ENCODE assay signal across 19 mouse cellular contexts in the genomic region with DNA sequence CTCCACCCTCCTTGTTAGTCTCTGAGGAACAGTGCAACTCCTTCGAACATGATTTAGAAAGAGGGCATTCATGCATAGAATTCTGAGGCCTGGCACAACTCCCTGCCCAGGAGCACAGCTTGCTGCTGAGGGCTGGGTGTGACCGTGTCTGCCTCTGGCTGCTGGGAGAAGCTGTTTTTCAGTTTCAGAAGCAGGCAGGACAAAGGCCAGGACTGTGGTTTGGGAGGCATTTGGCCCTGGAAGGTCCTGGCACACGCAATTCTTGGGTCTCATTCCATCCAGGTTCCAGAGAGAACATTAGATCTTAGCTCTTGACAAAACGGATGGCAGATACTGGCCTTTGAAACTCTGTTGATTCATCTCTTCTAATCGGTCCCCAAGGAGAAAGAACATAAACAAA. TPM values are rescaled to one million over a fixed set of nuclear protein-coding genes. Genes with fewer than 3 reads are reported as not detected.
DNase-seq lines count a peak whose midpoint lies in the region; ATAC-seq and TF ChIP-seq lines count a peak whose summit lies in the region.
"Had no signal": no experiment of that assay in that cellular context is flagged by ENCODE, and none has a peak within 500 bp of the region (broad histone marks: within the 10 kb centered on the region; RNA-seq: fewer than 3 reads in every experiment).

No protein-coding gene starts in this region.

- peak; percentile 91 for DNase-seq in kidney, adult 2 months
- DNase-seq in MN1 (ENCODE audit: low spot score): peak; percentile 56
- DNase-seq in adipocyte (ENCODE audit: low spot score): peak; percentile 78
- peak; percentile 43 for DNase-seq in kidney, postnatal 10 days
- no peak for DNase-seq in layer of hippocampus, adult 18-20 months (ENCODE audit: low spot score in 2 of 2)
- DNase-seq in thymus, postnatal 10 days (ENCODE audit: low spot score in 2 of 2): no peak
- DNase-seq: cerebellum, postnatal 14 days; forebrain, postnatal 0 days; gastrocnemius, postnatal 36 days; heart, postnatal 14 days; lung, postnatal 4 days; right cerebral cortex, postnatal 25 days had no signal

- no peaks in the 10 kb centered on the region for H3K27me3 ChIP-seq in kidney, adult 2 months (replicated peaks; ENCODE audit: control insufficient read depth, insufficient read depth, low read length)
- no peaks in the 10 kb centered on the region for H3K27me3 ChIP-seq in kidney, embryonic 16.5 days (ENCODE audit: insufficient read depth, low read length)
- H3K27me3 ChIP-seq: hindbrain, embryonic 15.5 days; midbrain, embryonic 12.5 days had no signal

- no peaks in the 10 kb centered on the region for H3K36me3 ChIP-seq in kidney, adult 2 months (ENCODE audit: control insufficient read depth, insufficient read depth, low read length)
- peaks cover 60% of the 10 kb centered on the region for H3K36me3 ChIP-seq in kidney, embryonic 16.5 days (ENCODE audit: insufficient read depth, low read length)

- ATAC-seq in kidney, embryonic 16.5 days (ENCODE audit: low FRiP score, low TSS enrichment): no peak
- ATAC-seq: forebrain, postnatal 0 days; intestine, postnatal 0 days had no signal

- peaks cover 18% of the 10 kb centered on the region; the same call in 1 of the 2 replicates for H3K4me1 ChIP-seq in kidney, adult 2 months (ENCODE audit: control insufficient read depth, insufficient read depth, low read length)
- H3K4me1 ChIP-seq in kidney, embryonic 16.5 days (ENCODE audit: insufficient read depth, low read length): no peaks in the 10 kb centered on the region
- H3K4me1 ChIP-seq: hindbrain, embryonic 15.5 days; midbrain, embryonic 12.5 days had no signal

- no peaks in the 10 kb centered on the region for H3K9me3 ChIP-seq in kidney, embryonic 16.5 days (ENCODE audit: low read length)
- H3K9me3 ChIP-seq: heart, embryonic 10.5 days; hindbrain, embryonic 15.5 days; midbrain, embryonic 12.5 days had no signal

- no peak overlapping the region for H3K4me3 ChIP-seq in kidney, adult 2 months (ENCODE audit: insufficient read depth, low read depth, low read length)
- no peak overlapping the region for H3K4me3 ChIP-seq in kidney, embryonic 16.5 days (ENCODE audit: low read length)
- H3K4me3 ChIP-seq: erythroblast, embryonic 14.5 days; heart, embryonic 10.5 days; hindbrain, embryonic 15.5 days; midbrain, embryonic 12.5 days; myocyte had no signal

- TF ChIP-seq CTCF in kidney, adult 2 months (conservative IDR thresholded peaks at IDR 0.05; ENCODE audit: insufficient read depth, insufficient read length, low read depth, low read length): no peak

- TF ChIP-seq POLR2A in kidney, adult 2 months (IDR thresholded peaks at IDR 0.05; ENCODE audit: low read depth, low read length): no peak

- H3K27ac ChIP-seq in kidney, adult 2 months (ENCODE audit: insufficient read depth, low read depth, low read length): no peak overlapping the region; the same call in 1 of the 2 replicates
- H3K27ac ChIP-seq in kidney, embryonic 16.5 days (ENCODE audit: low read length): no peak overlapping the region
- H3K27ac ChIP-seq: heart, embryonic 10.5 days; hindbrain, embryonic 15.5 days; midbrain, embryonic 12.5 days had no signal

- 30% methylated on average over 5 of the region's 5 CpGs for WGBS in kidney, adult 2 months
- 46% methylated on average over 5 of the region's 5 CpGs for WGBS in kidney, embryonic 16.5 days

- H3K4me2 ChIP-seq in kidney, embryonic 16.5 days (replicated peaks; ENCODE audit: low read depth, low read length): no peak overlapping the region
- H3K4me2 ChIP-seq: hindbrain, embryonic 15.5 days; midbrain, embryonic 12.5 days had no signal

- H3K9ac ChIP-seq in kidney, embryonic 16.5 days (replicated peaks; ENCODE audit: low read length): no peak overlapping the region
- H3K9ac ChIP-seq: forebrain, postnatal 0 days; hindbrain, embryonic 15.5 days; midbrain, embryonic 12.5 days had no signal

RNA-seq across cellular contexts. Expression of gene Tmem258, which starts 8.6 kb away (rescaled TPM):
- 123 and 135 TPM in 2 replicates for polyA plus RNA-seq in kidney, adult 2 months (2012; rRNA removed)
- polyA plus RNA-seq in kidney, embryonic 16.5 days (2015; fragmentation: Nextera tagmentation; extraction: Ambion mirVana): 430 and 433 TPM in 2 replicates
- total RNA-seq in layer of hippocampus, adult 18-20 months (2021): 10 to 100 TPM; 81.9 to 84.8 TPM

RNA-seq across cellular contexts. Expression of gene Fen1, which starts 8.7 kb away (rescaled TPM):
- 4.8 and 4.9 TPM in 2 replicates for polyA plus RNA-seq in kidney, adult 2 months (2012; rRNA removed)
- polyA plus RNA-seq in kidney, embryonic 16.5 days (2015; fragmentation: Nextera tagmentation; extraction: Ambion mirVana): 103 and 107 TPM in 2 replicates
- total RNA-seq in layer of hippocampus, adult 18-20 months (2021): 10 to 100 TPM in 1 of 2 experiments, 1 to 10 TPM in 1; 9.5 to 10.7 TPM

RNA-seq across cellular contexts. Expression of gene Fads1, which starts 12.6 kb away (rescaled TPM):
- 87.4 and 88.4 TPM in 2 replicates for polyA plus RNA-seq in kidney, adult 2 months (2012; rRNA removed)
- 95.4 and 100 TPM in 2 replicates for polyA plus RNA-seq in kidney, embryonic 16.5 days (2015; fragmentation: Nextera tagmentation; extraction: Ambion mirVana)
- 100 to 1,000 TPM; 187 to 200 TPM for total RNA-seq in layer of hippocampus, adult 18-20 months (2021)

RNA-seq across cellular contexts. Expression of gene Myrf, which starts 45.3 kb away (rescaled TPM):
- polyA plus RNA-seq in kidney, adult 2 months (2012; rRNA removed): 18.8 and 24.5 TPM in 2 replicates
- 3.9 and 4.2 TPM in 2 replicates for polyA plus RNA-seq in kidney, embryonic 16.5 days (2015; fragmentation: Nextera tagmentation; extraction: Ambion mirVana)
- 10 to 100 TPM; 31.9 to 33.9 TPM for total RNA-seq in layer of hippocampus, adult 18-20 months (2021)

Comparison
In these comparisons a context has a peak if more than half of its experiments do, and no peak if none do; other contexts are left out.
1. RNA of gene Fen1, which starts 8.7 kb away (polyA plus RNA-seq): 103 to 107 TPM in kidney, embryonic 16.5 days; 4.8 to 4.9 TPM in kidney, adult 2 months; every median in the first group is over 10 times any median in the second.
2. DNase-seq: peak in kidney, adult 2 months (single experiment), MN1 (single experiment), adipocyte (single experiment) and kidney, postnatal 10 days (single experiment); none in layer of hippocampus, adult 18-20 months (0 of 2) and thymus, postnatal 10 days (0 of 2).